Mouse (Mus musculus): ENCODE measurements around the gene Nkpd1. TPM values are rescaled to one million over a fixed set of nuclear protein-coding genes. Genes with fewer than 3 reads are reported as not detected.

The Nkpd1 gene
- polyA plus RNA-seq, 1 experiment from 2014 or later = 3.1 TPM

DNA sequence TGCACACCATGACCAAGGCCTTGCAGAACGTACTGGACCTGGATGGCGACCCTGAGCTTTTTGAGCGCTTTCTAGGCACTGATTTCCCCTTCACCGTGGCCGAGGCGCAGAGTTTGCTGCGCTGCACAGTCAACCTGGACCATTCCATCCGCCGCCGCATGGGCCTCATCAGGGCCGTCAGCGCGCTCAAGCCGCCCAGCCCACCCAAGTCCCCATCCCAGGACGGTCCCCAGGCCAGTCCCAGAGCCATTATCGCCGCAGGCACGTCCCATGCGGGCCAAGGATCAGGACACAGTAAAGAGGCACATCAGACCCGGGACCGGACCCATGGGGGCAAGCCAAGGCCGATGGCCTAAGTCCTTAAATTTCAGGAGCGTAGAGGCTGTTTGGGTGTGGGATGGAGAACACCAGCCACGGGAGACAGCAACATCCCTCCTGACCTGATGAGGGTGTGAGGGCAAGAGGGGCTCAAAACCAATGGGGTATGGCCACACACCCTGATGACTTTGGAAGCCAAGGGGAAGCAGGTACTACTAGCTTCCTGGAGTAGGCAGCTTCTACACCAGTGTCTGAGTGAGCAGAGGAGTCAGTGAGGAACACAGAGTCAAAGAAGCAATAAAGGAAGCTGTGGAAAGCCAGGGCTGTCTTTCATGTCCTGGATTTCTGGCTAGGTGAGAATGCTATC is 6.9 kb downstream of the Nkpd1 start:
- H3K4me1 ChIP-seq = peaks cover 29% of the 10 kb centered on the region

DNA sequence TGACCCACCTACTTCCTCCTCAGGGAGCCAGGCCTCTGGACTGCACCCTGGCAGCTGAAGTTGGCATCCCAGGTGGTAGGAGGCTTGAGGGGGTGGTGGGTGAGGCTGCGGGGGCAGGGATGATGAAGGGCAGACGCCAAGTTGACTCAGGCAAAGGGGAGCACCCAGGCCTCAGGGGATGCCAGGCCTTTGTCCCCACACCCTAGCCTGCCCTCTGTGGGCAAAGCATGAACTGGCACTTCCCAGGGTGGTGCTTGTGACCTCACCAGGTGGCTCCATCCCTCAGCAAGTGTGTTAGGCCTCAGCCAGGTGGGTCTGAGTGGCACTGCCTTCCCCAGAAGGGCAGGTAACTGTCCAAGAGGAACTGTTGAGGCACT is 7.5 kb downstream of the Nkpd1 start:
- Histone ChIP-seq H3K27me3 (peaks cover 56% of the 10 kb centered on the region), H3K9ac (no peak overlapping the region), H3K9me3 (replicated peaks) (no peaks in the 10 kb centered on the region), H3K4me2 (replicated peaks) (no peak overlapping the region), H3K36me3 (peaks cover 18% of the 10 kb centered on the region), H3K4me1 (peaks cover 23% of the 10 kb centered on the region), H3K4me3 (replicated peaks) (no peak overlapping the region), H3K27ac (replicated peaks) (no peak overlapping the region)
- WGBS = 67% methylated on average over 2 of the region's 2 CpGs
- ATAC-seq (ENCODE audit: insufficient number of reproducible peaks, low FRiP score, low TSS enrichment, low read depth) = no peak

More for the DNA sequence above, 6.9 kb downstream of the Nkpd1 start:
- H3K27ac ChIP-seq (replicated peaks) = no peak overlapping the region
- ATAC-seq (ENCODE audit: insufficient number of reproducible peaks, low FRiP score, low TSS enrichment, low read depth) = no peak
- peaks cover 61% of the 10 kb centered on the region for H3K27me3 ChIP-seq
- no peak overlapping the region for H3K9ac ChIP-seq
- H3K4me2 ChIP-seq (replicated peaks) = peak overlapping the region; percentile 89
- H3K4me3 ChIP-seq (replicated peaks) = peak overlapping the region; percentile 46
- WGBS = 9% methylated on average over 24 of the region's 24 CpGs
- H3K36me3 ChIP-seq = peaks cover 13% of the 10 kb centered on the region
- H3K9me3 ChIP-seq (replicated peaks) = no peaks in the 10 kb centered on the region

- peaks cover 74% of the 10 kb centered on the region for H3K36me3 ChIP-seq
- 75% methylated on average over 10 of the region's 10 CpGs for WGBS
Measured at GRCm38 (mm10) chr7:19531077-19531476, 13.4 kb downstream of the Nkpd1 start.

GRCm38 (mm10) chr7:19532240-19532639 is 14.6 kb downstream of the Nkpd1 start:
- Histone ChIP-seq H3K4me1 (no peaks in the 10 kb centered on the region), H3K9me3 (replicated peaks) (no peaks in the 10 kb centered on the region), H3K36me3 (peaks cover 74% of the 10 kb centered on the region), H3K4me2 (replicated peaks) (no peak overlapping the region), H3K27me3 (no peaks in the 10 kb centered on the region), H3K4me3 (replicated peaks) (no peak overlapping the region), H3K9ac (no peak overlapping the region), H3K27ac (replicated peaks) (no peak overlapping the region)
- no peak for ATAC-seq (ENCODE audit: insufficient number of reproducible peaks, low FRiP score, low TSS enrichment, low read depth)
- WGBS = 86% methylated on average over 14 of the region's 14 CpGs

More at GRCm38 (mm10) chr7:19531077-19531476, 13.4 kb downstream of the Nkpd1 start:
- Histone ChIP-seq H3K27ac (replicated peaks) (no peak overlapping the region), H3K4me3 (replicated peaks) (no peak overlapping the region), H3K27me3 (no peaks in the 10 kb centered on the region), H3K4me2 (replicated peaks) (no peak overlapping the region), H3K9ac (no peak overlapping the region), H3K4me1 (no peaks in the 10 kb centered on the region), H3K9me3 (replicated peaks) (no peaks in the 10 kb centered on the region)
- no peak for ATAC-seq (ENCODE audit: insufficient number of reproducible peaks, low FRiP score, low TSS enrichment, low read depth)

DNA sequence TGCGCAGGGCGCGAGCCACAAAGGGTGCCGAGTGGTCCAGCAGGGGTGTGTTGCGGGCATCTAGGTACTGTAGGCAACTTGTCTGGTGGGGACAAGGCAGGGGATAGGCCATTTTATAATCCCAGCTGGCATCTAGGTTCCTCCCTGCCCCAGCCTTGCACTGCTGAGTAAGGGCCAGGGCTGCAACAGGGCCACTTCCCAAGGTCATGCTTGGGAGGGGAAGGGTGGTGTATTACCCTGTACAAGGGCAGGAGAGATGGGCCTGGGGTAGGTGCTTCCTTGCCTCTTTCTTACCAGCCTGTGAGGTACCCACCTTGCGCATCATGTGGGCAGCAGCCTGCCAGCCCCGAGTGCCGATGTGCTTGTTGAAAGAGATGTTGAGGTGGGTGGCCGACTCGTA is 17.0 kb downstream of the Nkpd1 start:
- no peak overlapping the region for H3K4me3 ChIP-seq (replicated peaks)
- no peak for ATAC-seq (ENCODE audit: insufficient number of reproducible peaks, low FRiP score, low TSS enrichment, low read depth)

DNA sequence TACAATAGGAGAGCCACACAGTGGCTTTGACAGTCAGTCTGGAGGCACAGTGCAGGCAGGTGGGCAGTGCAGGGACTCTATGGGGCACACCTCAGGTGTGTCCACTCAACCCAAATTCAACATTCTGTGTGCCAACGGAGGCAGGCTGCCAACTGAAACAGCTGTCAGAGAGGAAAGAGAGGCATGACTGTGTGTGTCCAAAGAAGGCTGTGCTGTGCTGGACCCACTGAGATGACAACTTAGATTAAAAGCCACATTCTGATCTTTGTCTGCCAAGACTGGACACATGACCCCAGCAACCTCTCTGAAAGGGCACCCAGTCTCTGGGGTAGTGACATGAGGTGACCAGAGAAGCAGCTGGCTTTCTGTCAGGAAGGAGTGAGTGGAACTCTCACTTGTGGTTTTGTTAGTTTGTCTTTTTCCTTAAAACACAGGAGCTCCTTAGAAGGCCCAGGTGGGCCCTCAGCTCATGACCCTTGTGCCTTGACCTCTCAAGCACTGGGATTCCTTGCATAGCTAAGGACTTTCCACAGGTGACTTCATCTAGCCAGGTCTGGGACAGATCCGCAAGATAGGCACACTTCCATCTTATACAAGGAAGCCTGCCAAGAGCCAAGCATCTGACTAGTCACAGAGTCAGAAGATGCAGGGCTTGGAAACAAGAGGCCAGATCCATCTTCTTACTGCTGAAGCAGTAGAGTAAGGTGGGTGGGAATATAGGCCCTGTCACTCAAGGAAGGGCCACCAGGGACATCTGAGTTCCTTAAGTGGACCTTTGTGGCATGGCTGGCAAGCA is 23.3 kb downstream of the Nkpd1 start:
- Histone ChIP-seq H3K27ac (replicated peaks) (no peak overlapping the region), H3K36me3 (no peaks in the 10 kb centered on the region), H3K27me3 (no peaks in the 10 kb centered on the region), H3K4me3 (replicated peaks) (no peak overlapping the region), H3K9me3 (replicated peaks) (no peaks in the 10 kb centered on the region), H3K4me1 (peaks cover 29% of the 10 kb centered on the region), H3K9ac (no peak overlapping the region), H3K4me2 (replicated peaks) (no peak overlapping the region)
- 87% methylated on average over 2 of the region's 2 CpGs for WGBS
- no peak for ATAC-seq (ENCODE audit: insufficient number of reproducible peaks, low FRiP score, low TSS enrichment, low read depth)

More for the DNA sequence above, 17.0 kb downstream of the Nkpd1 start:
- Histone ChIP-seq H3K36me3 (peaks cover 60% of the 10 kb centered on the region), H3K9me3 (replicated peaks) (no peaks in the 10 kb centered on the region), H3K27me3 (no peaks in the 10 kb centered on the region), H3K27ac (replicated peaks) (no peak overlapping the region), H3K9ac (no peak overlapping the region), H3K4me1 (no peaks in the 10 kb centered on the region), H3K4me2 (replicated peaks) (no peak overlapping the region)
- WGBS = 93% methylated on average over 10 of the region's 10 CpGs

DNA sequence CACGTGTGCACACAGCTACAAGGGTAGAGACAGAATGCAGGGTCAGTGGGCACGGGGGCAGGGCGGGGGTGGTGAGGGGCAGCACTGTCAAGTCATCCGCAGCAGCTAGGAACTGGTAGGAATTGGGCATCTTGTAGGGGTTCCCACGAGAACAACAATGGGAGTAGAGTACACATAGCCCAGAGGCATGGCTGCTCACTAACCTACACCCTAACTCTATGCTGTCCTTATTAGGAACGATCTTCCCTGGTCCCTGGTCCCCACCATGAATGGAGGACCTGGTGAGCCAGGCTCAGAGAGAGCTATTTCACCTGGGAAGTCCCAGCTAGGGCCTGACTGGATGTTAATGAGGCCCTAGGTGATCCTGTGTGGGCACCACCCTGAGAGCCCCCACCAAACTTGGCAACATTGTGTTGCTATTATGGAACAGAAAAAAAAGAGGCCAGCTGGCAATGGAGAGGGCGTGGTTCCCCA is 24.1 kb downstream of the Nkpd1 start:
- Histone ChIP-seq H3K9me3 (replicated peaks) (no peaks in the 10 kb centered on the region), H3K4me1 (peaks cover 36% of the 10 kb centered on the region), H3K27ac (replicated peaks) (peak overlapping the region; percentile 60; the same call in 1 of the 2 replicates), H3K36me3 (no peaks in the 10 kb centered on the region), H3K4me2 (replicated peaks) (no peak overlapping the region), H3K9ac (no peak overlapping the region), H3K4me3 (replicated peaks) (no peak overlapping the region), H3K27me3 (no peaks in the 10 kb centered on the region)
- ATAC-seq (ENCODE audit: insufficient number of reproducible peaks, low FRiP score, low TSS enrichment, low read depth) = peak; percentile 11
- 73% methylated on average over 7 of the region's 7 CpGs for WGBS

DNA sequence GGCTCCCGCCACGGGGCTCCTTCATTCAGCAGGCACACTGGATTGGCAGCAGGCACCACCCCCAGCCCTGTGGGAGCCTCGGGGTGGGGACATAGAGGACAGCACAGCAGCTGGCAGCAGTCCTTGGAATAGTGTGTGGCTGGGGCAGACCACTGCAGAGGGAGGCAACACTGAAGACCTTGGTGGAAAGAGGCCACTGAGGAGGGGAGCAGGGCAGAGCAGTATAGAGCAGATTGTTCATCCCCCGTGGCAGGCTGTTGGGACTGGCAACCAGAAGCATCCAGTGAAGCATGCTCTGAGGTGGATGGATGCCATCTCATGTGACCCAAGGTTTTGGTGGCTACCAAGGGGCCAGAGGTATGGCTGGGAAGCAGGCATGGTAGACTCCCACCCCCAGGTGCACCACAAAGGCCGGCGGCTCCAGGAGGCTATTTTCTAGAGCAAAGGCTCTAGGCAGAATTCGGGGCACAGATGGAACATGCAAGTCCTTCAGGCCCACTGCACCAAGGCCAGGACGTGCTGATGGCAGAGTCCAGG is 24.6 kb downstream of the Nkpd1 start:
- Histone ChIP-seq H3K4me1 (peaks cover 36% of the 10 kb centered on the region), H3K4me3 (replicated peaks) (no peak overlapping the region), H3K36me3 (no peaks in the 10 kb centered on the region), H3K9ac (no peak overlapping the region), H3K9me3 (replicated peaks) (no peaks in the 10 kb centered on the region), H3K27me3 (no peaks in the 10 kb centered on the region), H3K27ac (replicated peaks) (peak overlapping the region; percentile 60), H3K4me2 (replicated peaks) (no peak overlapping the region)
- ATAC-seq (ENCODE audit: insufficient number of reproducible peaks, low FRiP score, low TSS enrichment, low read depth) = peak; percentile 84
- WGBS = 53% methylated on average over 8 of the region's 8 CpGs

GRCm38 (mm10) chr7:19543584-19543983 is 25.9 kb downstream of the Nkpd1 start:
- no peaks in the 10 kb centered on the region for H3K9me3 ChIP-seq (replicated peaks)
- no peak overlapping the region for H3K4me3 ChIP-seq (replicated peaks)
- H3K4me1 ChIP-seq = peaks cover 41% of the 10 kb centered on the region
- no peaks in the 10 kb centered on the region for H3K36me3 ChIP-seq
- no peaks in the 10 kb centered on the region for H3K27me3 ChIP-seq
- no peak overlapping the region for H3K9ac ChIP-seq
- no peak for ATAC-seq (ENCODE audit: insufficient number of reproducible peaks, low FRiP score, low TSS enrichment, low read depth)
- no peak overlapping the region for H3K4me2 ChIP-seq (replicated peaks)
- WGBS = 46% methylated on average over 6 of the region's 6 CpGs
- no peak overlapping the region for H3K27ac ChIP-seq (replicated peaks)

DNA sequence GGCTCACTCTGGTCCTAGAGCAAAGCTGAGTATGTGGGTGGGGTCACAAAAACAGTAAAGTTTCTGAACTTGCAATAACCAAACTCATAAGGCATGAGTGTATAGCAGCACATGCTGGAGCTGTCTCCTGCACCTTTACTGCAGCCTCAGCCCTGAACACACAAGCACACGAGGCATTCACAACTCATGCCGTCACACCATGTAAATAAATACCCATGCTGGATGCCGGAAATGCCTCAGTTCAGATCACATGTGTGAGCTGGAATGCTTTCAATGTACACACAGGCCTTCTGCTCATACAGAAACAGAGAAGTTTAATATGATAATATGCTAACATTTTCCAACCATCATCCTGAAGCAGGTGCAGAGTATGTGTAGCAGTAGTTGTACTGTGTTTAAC is 28.4 kb downstream of the Nkpd1 start:
- H3K36me3 ChIP-seq = no peaks in the 10 kb centered on the region
- H3K4me3 ChIP-seq (replicated peaks) = no peak overlapping the region
- H3K4me1 ChIP-seq = peaks cover 37% of the 10 kb centered on the region
- WGBS = 35% methylated on average over 3 of the region's 3 CpGs
- no peaks in the 10 kb centered on the region for H3K9me3 ChIP-seq (replicated peaks)
- H3K27me3 ChIP-seq = no peaks in the 10 kb centered on the region
- no peak overlapping the region for H3K9ac ChIP-seq
- H3K27ac ChIP-seq (replicated peaks) = no peak overlapping the region
- ATAC-seq (ENCODE audit: insufficient number of reproducible peaks, low FRiP score, low TSS enrichment, low read depth) = no peak
- no peak overlapping the region for H3K4me2 ChIP-seq (replicated peaks)

DNA sequence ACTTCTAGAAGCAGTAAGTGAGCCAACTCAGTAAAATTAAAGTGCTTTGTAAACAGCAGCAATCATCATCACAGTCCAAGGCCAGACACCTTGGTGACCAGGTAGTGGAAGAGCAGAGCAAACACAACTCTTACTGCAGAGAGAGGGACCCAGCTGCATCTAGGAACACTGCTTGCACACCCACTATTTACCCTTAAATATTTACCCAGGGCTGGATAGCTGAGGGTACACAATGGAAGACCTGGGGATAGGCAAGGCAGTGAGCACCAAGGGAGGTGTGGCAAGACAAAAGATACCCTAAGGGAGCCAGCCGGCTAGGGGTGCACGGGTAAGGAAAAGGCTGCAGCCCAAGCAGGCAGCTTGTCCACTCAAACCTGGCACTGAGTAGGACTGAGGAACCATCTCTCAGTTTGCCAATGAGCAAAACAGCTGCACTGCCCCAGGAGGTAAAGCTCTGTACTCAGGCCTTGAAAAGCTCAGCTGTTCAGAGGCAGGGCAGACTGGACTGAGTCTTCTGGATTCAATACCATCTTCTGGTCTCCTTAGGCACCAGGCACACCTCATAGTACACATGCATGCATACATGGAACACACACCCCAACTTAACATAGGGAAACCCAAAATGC is 29.8 kb downstream of the Nkpd1 start:
- no peaks in the 10 kb centered on the region for H3K9me3 ChIP-seq (replicated peaks)
- no peak for ATAC-seq (ENCODE audit: insufficient number of reproducible peaks, low FRiP score, low TSS enrichment, low read depth)
- no peaks in the 10 kb centered on the region for H3K36me3 ChIP-seq
- no peak overlapping the region for H3K27ac ChIP-seq (replicated peaks)
- H3K4me1 ChIP-seq = peaks cover 31% of the 10 kb centered on the region
- H3K4me2 ChIP-seq (replicated peaks) = no peak overlapping the region
- H3K27me3 ChIP-seq = no peaks in the 10 kb centered on the region
- no peak overlapping the region for H3K9ac ChIP-seq
- no peak overlapping the region for H3K4me3 ChIP-seq (replicated peaks)
- 56% methylated on average over 2 of the region's 2 CpGs for WGBS
